Comparison of ENCODE assay signal across 8 mouse cellular contexts in the genomic region with DNA sequence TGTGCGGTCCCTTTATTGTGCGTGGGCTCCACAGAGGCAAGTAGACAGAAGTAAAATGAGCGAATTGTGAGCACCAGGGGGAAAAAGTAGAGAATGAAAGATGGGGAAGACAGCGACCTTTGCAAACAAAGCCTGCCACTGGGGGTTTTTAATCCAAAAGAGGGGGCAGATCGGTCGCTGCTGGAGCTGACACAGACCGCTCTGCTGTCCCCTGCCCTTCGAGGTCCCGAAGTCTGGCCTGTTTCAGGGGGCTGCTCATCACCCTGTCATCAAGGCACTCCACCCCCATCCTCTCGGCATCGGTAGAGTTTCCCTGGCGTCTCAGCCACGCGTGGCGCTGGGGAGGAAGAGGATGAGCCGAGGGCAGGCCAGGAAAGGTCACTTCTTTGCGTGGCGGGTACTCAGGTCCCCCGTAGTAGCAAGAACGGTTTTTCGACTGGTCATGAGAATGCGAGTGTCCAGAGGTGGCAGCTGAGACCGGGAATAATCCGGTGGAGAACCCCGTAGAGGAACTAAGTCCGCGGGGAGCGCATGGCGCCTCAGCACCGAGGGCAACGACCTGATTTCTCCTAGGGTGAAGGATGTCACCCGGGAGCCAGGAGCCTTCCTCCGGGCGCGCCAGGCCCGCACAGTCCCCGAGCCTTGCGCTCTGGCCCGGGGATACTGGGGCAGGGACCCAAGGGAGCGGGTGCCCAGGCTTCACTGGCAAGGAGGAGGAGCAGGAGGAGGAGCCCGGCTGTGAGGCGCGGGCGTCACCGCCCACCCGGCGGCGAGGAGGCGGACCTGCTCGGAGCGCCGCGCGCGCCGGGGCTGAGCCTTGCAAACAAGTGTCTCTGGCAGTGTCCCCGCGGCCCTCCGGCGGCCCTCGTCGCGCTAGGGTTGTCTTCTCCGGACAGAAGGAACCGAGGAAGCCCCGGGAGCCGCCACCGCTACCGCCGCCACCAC. TPM values are rescaled to one million over a fixed set of nuclear protein-coding genes. Genes with fewer than 3 reads are reported as not detected.
A peak's percentile ranks its signal among the peaks of the same experiment; 100 is the strongest.
DNase-seq lines count a peak whose midpoint lies in the region; ATAC-seq and TF ChIP-seq lines count a peak whose summit lies in the region.

A gene (plus strand): TSS at position 757 of the 945 bp plus-strand sequence.

- WGBS in hindbrain, postnatal 0 days: under 1% methylated on average over 58 of the region's 70 CpGs
- WGBS in macrophage (ENCODE audit: missing documents): 1% methylated on average over 51 of the region's 70 CpGs

- no peaks in the 10 kb centered on the region for H3K27me3 ChIP-seq in hindbrain, postnatal 0 days (ENCODE audit: insufficient read depth, low read length)

- peak within 1 kb of the TSS; percentile 67 for H3K9ac ChIP-seq in hindbrain, postnatal 0 days (replicated peaks; ENCODE audit: low read length)

- peak within 1 kb of the TSS; percentile 70 for H3K4me3 ChIP-seq in hindbrain, postnatal 0 days (ENCODE audit: low read length)
- H3K4me3 ChIP-seq in left cerebral cortex, adult 2 months: peak within 1 kb of the TSS; percentile 88
- peak within 1 kb of the TSS; percentile 84 for H3K4me3 ChIP-seq in macrophage (ENCODE audit: inconsistent target)

- H3K79me2 ChIP-seq in macrophage (ENCODE audit: inconsistent target): peaks cover 38% of the 10 kb centered on the region

- H3K4me1 ChIP-seq in hindbrain, postnatal 0 days (ENCODE audit: insufficient read depth, low read length): peaks cover 6% of the 10 kb centered on the region; the same call in 1 of the 2 replicates

- TF ChIP-seq CTCF in hindbrain, postnatal 0 days (IDR thresholded peaks at IDR 0.05; ENCODE audit: low read depth): no peak
- no peak; the same call in 1 of the 2 replicates for TF ChIP-seq CTCF in left cerebral cortex, adult 2 months (IDR thresholded peaks at IDR 0.05)

- peak within 1 kb of the TSS; percentile 97 for H3K4me2 ChIP-seq in hindbrain, postnatal 0 days (ENCODE audit: low read depth, low read length)

- ATAC-seq in hindbrain, postnatal 0 days: peak; percentile 89

- intact Hi-C loops in left cerebral cortex, adult 2 months (cut with DNase I): loop anchor here (1.0 to 2.0 kb wide), 4 partner anchors 37 to 257 kb away; a partner anchor contains a TSS

- DNase-seq in adrenal gland, adult (ENCODE audit: inconsistent age in 2 of 2, low spot score in 1 of 2): peak; percentile 95 to 98
- DNase-seq in embryo, embryonic 10 days (ENCODE audit: low spot score): peak; percentile 87
- DNase-seq in gastrocnemius, adult 8-10 months (ENCODE audit: low spot score in 2 of 2): peak; percentile 86 to 89
- DNase-seq in hindbrain, postnatal 0 days (ENCODE audit: low spot score): peak; percentile 94
- peak; percentile 93 to 94 for DNase-seq in left cerebral cortex, adult 2 months (ENCODE audit: extremely low spot score in 1 of 2, low spot score in 2 of 2)
- DNase-seq in retina, postnatal 7 days (ENCODE audit: low read depth, low spot score): peak; percentile 74
- DNase-seq in urinary bladder, adult 18-20 months (ENCODE audit: low spot score in 2 of 2): peak; percentile 87 to 88

- peak within 1 kb of the TSS; percentile 93 for H3K27ac ChIP-seq in hindbrain, postnatal 0 days
- peak within 1 kb of the TSS; percentile 96 for H3K27ac ChIP-seq in left cerebral cortex, adult 2 months
- peak within 1 kb of the TSS; percentile 80 for H3K27ac ChIP-seq in macrophage

- no peaks in the 10 kb centered on the region for H3K36me3 ChIP-seq in hindbrain, postnatal 0 days (ENCODE audit: insufficient read depth, low read length)
- H3K36me3 ChIP-seq in macrophage (ENCODE audit: inconsistent target): no peaks in the 10 kb centered on the region

- no peaks in the 10 kb centered on the region for H3K9me3 ChIP-seq in hindbrain, postnatal 0 days (ENCODE audit: low read length)

RNA-seq across cellular contexts. Expression of the gene that starts here (rescaled TPM):
- total RNA-seq in gastrocnemius, adult 8-10 months (2022): 1 to 10 TPM; 3.2 to 4.5 (median 3.7) TPM
- 19.7 and 20.5 TPM in 2 replicates for total RNA-seq in hindbrain, postnatal 0 days (2014; rRNA removed)
- polyA plus RNA-seq in hindbrain, postnatal 0 days (2015; fragmentation: Nextera tagmentation; extraction: Ambion mirVana): 8.6 and 9.7 TPM in 2 replicates
- 10 to 100 TPM; 44.9 to 46.8 TPM for total RNA-seq in left cerebral cortex, adult 2 months (2021)
- 100 to 1,000 TPM in 12 of 26 experiments, 10 to 100 TPM in 14; 22.4 to 161 (median 75.9) TPM for total RNA-seq in macrophage (2018; cell fraction: chromatin; rRNA removed)
- 10 to 100 TPM; 11.3 to 53.2 (median 29.3) TPM for total RNA-seq in macrophage (2018; cell fraction: cytosol; rRNA removed)
- 100 to 1,000 TPM in 11 of 26 experiments, 10 to 100 TPM in 15; 17.2 to 226 (median 59.0) TPM for total RNA-seq in macrophage (2018; cell fraction: nucleus; rRNA removed)
- 22.9 to 52.7 TPM (median 43.5 TPM) in 3 replicates for polyA plus RNA-seq in macrophage (2018)

Comparison
In these comparisons a context has a peak if more than half of its experiments do, and no peak if none do; other contexts are left out.
1. Peak in every context shown above with its lines: DNase-seq, ATAC-seq, H3K4me3 ChIP-seq and H3K27ac ChIP-seq.